In the genomic region with DNA sequence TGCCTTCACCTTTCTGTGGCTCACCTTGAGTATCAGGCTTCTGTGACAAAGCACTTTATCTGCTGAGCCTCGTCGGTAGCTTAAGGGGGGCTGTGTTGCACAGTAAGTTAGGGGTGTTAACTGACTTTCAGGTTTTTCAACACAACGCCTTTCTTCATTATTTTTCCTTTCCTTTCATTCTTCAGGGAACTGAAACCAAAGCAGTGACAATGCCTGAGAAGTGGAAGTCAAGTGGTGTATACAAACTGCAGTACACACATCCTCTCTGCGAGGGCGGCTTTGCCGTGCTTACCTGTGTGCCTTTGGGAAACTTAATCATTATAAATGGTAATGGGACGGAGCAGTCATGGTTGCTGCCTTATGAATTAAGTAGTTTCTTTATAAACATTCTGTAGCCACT, we compare ENCODE assay signal across 19 mouse cellular contexts. TPM values are rescaled to one million over a fixed set of nuclear protein-coding genes. Genes with fewer than 3 reads are reported as not detected.
"Had no signal": no experiment of that assay in that cellular context is flagged by ENCODE, and none has a peak within 500 bp of the region (broad histone marks: within the 10 kb centered on the region; RNA-seq: fewer than 3 reads in every experiment).

No protein-coding gene starts in this region.

- H3K9me3 ChIP-seq: neural tube, embryonic 15.5 days; stomach, embryonic 15.5 days had no signal

- H3K27ac ChIP-seq: neural tube, embryonic 15.5 days; stomach, embryonic 15.5 days; stomach, postnatal 0 days had no signal

- H3K27me3 ChIP-seq: neural tube, embryonic 15.5 days; stomach, embryonic 15.5 days had no signal

- H3K4me3 ChIP-seq: neural tube, embryonic 15.5 days; stomach, embryonic 15.5 days had no signal

- H3K4me2 ChIP-seq: neural tube, embryonic 15.5 days; stomach, embryonic 15.5 days had no signal

- H3K9ac ChIP-seq: neural tube, embryonic 15.5 days; stomach, embryonic 15.5 days had no signal

- DNase-seq: retina, postnatal 1 day; right cerebral cortex, adult 18-20 months; right cerebral cortex, postnatal 14 days; right cerebral cortex, postnatal 25 days; right cerebral cortex, postnatal 4 days; spleen, adult 18-20 months; thymus, adult 18-20 months; thymus, adult 2 months; thymus, postnatal 14 days; thymus, postnatal 25 days; thymus, postnatal 36 days; thymus, postnatal 4 days had no signal

- H3K4me1 ChIP-seq: neural tube, embryonic 15.5 days had no signal

RNA-seq across cellular contexts. Expression of gene Bpifc, which starts 19.0 kb away (rescaled TPM):
- total RNA-seq: neutrophil, adult 5-6 weeks had no signal
- polyA plus RNA-seq: neural tube, embryonic 14.5 days; small intestine, adult 2 months; spleen, adult 2 months had no signal
